Mouse (Mus musculus) erythroblast, embryonic 14.5 days (primary cell): Measurements from ENCODE around the gene Fam102a. TPM values are rescaled to one million over a fixed set of nuclear protein-coding genes. Genes with fewer than 3 reads are reported as not detected.

Experiments
- H3K27me3 ChIP-seq: 2 replicates; pipeline ENCODE4 v1.6.1; 2012; ENCODE audit warnings: inconsistent platforms; ENCODE audit not compliant: control insufficient read depth
- H3K36me3 ChIP-seq: 2 replicates; pipeline ENCODE4 v1.6.1; 2012; ENCODE audit warnings: mild to moderate bottlenecking, inconsistent platforms; ENCODE audit not compliant: control insufficient read depth
- H3K4me1 ChIP-seq: 2 replicates; pipeline ENCODE4 v1.6.1; 2012; ENCODE audit warnings: inconsistent platforms; ENCODE audit not compliant: control insufficient read depth
- H3K4me3 ChIP-seq: replicated peaks from 2 replicates; pipeline ENCODE3; 2012; ENCODE audit warnings: moderate library complexity, mild to moderate bottlenecking, inconsistent platforms
- H3K9me3 ChIP-seq: 2 replicates; pipeline ENCODE4 v1.6.1; 2012; ENCODE audit warnings: low read length, inconsistent platforms, mixed read lengths; ENCODE audit not compliant: control insufficient read depth
- GATA1 ChIP-seq: IDR thresholded peaks from 2 replicates; pipeline ENCODE4 v1.6.1; 2012; ENCODE audit warnings: low read length, inconsistent platforms, mixed read lengths
- TAL1 ChIP-seq: IDR thresholded peaks from 3 replicates; pipeline ENCODE4 v1.6.1; 2012; ENCODE audit warnings: low read length, inconsistent platforms, mixed read lengths
- polyA plus RNA-seq: library from polyadenylated mRNA; stranded (reverse); fragments of >175 nt; gene quantifications from 2 replicates; pipeline ENCODE4 v1.2.3, GENCODE M21; 2012

The Fam102a gene
- polyA plus RNA-seq, 1 experiment, result 0.06 TPM

DNA sequence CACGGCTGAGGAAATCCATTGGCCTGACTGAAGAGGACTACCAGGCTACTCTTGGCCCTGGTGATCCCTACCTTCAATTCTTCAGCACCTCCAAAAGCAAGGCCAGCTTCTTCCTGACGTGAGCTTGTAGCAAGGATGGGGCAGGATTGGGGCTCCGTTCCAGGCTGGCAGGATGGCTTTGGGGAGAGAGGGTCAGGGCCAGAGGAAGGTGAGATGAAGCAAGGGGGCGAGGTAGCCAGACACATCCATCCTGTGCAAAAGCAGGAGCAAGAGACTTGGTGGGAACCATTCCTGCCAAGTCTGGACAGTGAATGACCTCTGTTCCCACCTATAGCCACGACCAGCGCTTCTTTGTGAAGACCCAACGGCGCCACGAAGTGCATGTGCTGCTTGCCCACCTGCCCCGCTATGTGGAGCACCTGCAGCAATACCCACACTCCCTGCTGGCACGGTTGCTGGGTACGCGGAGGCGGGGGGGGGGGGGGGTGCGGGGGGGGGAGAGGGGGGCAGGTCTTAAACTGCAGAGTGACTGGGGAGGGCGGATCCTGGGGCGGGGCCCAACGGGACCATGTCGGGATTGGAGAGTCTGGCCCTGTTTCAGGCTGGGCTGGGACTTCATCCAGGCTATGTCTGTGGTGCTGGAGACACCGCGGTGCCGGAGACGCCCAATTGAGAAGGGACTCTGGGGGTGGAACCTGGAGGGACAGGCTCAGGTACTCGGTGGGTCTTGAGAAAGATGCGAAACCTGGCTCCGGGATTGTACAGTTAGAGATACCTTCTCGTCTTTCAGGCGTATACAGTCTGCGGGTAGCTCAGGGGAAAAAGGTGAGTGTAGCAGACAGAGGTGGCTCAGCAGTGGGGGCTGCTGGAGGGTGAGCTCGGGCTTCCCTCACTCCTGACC, 43.3 kb downstream of the Fam102a start:
- Histone ChIP-seq H3K27me3 (peaks cover 50% of the 10 kb centered on the region), H3K36me3 (peaks cover 4% of the 10 kb centered on the region), H3K9me3 (no peaks in the 10 kb centered on the region), H3K4me3 (no peak overlapping the region), H3K4me1 (peaks cover 25% of the 10 kb centered on the region)
- no peak for TF ChIP-seq TAL1
- no peak for TF ChIP-seq GATA1

DNA sequence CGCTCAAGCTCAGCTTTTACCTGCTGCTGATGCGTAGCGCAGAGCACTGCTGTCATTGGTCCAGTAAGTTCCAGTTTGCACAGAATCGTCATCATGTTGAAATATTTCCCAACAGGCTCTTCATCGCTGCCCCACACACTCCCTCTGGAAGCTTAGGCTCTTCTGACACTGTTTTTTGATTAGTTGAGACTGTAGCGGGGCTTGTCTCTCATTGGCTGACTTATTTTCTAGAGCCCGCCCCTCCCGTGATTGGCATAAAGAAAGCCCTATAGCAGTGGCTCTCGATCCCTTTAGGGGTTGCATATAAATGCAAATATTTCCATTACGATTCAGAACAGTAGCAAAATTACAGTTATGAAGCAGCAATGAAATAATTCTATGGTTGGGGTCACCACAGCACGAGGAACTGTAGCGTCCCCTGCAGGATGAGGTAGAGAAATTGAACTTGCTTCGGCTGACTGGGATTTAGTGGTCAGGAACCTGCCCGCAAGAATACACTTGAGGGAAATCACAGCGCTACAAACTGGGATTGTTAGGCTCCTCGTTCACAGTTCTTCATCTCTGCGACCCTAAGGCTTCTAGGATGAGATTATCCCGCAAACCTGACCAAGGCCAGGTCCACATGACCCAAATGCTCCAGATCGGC, 46.4 kb downstream of the Fam102a start:
- peak overlapping the region; percentile 29 for H3K4me3 ChIP-seq

DNA sequence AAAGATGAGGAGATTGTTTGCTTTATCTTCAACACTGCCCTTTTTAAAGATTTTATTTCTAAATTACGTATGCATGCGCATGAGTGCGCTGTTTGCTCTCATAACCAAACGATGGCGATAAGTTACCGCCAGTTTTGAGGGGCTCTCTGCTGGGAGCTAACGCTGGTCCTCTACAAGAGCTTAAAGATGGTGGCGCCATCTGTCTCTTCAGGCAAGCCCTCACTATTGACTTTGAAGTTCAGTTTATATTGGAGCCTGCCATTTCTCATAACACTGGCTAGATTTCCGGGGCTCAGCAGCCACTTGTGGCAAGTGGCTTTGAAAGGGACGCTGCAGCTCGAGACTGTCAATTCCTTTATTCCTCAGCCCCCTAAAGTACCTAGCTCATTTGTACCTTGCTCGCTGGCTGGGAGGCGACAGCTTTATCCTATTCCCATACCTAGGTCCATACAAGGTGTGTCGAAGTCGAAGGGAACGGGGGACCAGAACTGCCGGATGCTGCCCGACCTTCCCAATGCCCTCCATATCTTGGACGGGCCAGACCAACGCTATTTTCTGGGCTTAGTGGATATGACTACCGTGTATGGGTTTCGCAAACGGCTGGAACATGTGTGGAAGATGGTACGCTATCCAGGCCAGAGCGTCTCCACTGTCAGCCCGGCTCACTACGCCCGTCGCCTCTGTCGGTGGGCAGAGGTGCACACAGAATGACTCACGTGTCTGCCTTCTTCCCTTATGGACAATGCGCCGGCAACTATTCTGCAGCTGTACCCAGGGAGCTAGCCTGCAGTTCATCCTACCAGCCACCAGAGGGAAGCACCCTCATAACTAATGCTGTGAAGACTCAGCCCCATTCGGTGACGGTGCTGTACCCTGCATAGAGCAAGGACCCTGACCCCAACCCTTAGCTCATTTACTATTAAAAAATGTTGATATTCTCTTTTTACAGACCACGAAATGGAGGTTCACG, 48.0 kb downstream of the Fam102a start:
- H3K4me3 ChIP-seq, result peak overlapping the region; percentile 50
- no peak for TF ChIP-seq GATA1
- no peak for TF ChIP-seq TAL1
- H3K27me3 ChIP-seq, result peaks cover 34% of the 10 kb centered on the region
- no peaks in the 10 kb centered on the region for H3K9me3 ChIP-seq
- no peaks in the 10 kb centered on the region for H3K36me3 ChIP-seq
- H3K4me1 ChIP-seq, result peaks cover 45% of the 10 kb centered on the region

More for the DNA sequence above, 46.4 kb downstream of the Fam102a start:
- TF ChIP-seq GATA1 (no peak), TAL1 (no peak)
- peaks cover 40% of the 10 kb centered on the region for H3K27me3 ChIP-seq
- H3K36me3 ChIP-seq, result no peaks in the 10 kb centered on the region
- H3K9me3 ChIP-seq, result no peaks in the 10 kb centered on the region
- H3K4me1 ChIP-seq, result peaks cover 30% of the 10 kb centered on the region

DNA sequence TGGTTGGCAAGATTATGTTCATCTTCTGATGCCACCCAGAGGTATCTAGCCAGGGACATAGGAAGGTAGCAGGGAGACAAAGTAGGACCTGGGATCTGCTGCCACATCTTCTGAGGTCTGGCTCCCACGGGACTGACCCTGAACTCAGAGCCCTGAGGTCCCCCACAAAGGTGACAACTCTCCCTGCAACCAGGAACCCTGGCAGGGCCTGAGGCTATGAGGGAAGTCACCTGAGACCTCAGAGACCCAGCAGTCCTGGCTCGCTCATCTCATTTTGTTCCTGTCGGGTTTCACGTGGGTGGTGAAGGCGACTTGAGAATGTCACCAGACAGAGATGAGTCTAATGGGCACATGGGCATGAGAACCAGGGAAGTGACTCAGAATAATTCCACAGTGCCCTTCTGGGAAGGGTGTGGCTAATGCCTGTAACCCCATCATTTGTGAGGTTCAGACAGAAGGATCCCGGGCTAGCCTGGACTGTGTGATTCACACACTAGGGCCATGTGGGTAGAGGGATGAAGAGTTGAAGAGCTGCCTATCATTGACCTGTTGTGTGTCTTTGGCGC, 50.1 kb downstream of the Fam102a start:
- Histone ChIP-seq H3K36me3 (no peaks in the 10 kb centered on the region; the same call in 1 of the 2 replicates), H3K4me1 (peaks cover 56% of the 10 kb centered on the region), H3K27me3 (peaks cover 14% of the 10 kb centered on the region)

DNA sequence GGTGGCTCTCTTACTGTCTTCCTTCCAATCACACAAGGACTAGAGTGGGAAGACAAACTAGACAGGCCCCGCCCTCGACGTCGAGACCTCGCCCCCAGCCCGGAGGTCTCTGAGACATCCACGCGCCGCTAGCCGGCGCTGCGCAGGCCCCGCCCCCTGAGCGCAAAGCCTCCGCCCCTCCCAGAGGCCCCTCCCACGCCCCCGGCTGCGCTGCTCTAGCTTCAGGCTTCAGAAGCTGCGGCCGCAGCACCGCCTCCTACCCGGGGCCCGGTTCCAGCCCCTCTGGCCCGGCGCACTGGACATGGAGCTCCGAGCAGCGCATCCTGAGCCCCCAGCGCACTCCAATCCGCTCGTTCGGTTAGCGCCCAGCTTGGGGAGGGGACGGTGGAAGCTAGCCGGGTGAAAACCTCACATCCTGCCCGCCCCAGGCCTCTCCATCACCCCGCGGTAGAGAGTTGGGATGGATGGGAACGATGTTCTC, 51.8 kb downstream of the Fam102a start, which contains the start of gene St6galnac4:
Gene St6galnac4, plus strand, starts transcription at position 225 of the 481 bp plus-strand sequence.
- peaks cover 49% of the 10 kb centered on the region for H3K4me1 ChIP-seq

More for the DNA sequence above, 50.1 kb downstream of the Fam102a start:
- no peak overlapping the region for H3K4me3 ChIP-seq
- TF ChIP-seq GATA1 (no peak), TAL1 (no peak)
- no peaks in the 10 kb centered on the region for H3K9me3 ChIP-seq

DNA sequence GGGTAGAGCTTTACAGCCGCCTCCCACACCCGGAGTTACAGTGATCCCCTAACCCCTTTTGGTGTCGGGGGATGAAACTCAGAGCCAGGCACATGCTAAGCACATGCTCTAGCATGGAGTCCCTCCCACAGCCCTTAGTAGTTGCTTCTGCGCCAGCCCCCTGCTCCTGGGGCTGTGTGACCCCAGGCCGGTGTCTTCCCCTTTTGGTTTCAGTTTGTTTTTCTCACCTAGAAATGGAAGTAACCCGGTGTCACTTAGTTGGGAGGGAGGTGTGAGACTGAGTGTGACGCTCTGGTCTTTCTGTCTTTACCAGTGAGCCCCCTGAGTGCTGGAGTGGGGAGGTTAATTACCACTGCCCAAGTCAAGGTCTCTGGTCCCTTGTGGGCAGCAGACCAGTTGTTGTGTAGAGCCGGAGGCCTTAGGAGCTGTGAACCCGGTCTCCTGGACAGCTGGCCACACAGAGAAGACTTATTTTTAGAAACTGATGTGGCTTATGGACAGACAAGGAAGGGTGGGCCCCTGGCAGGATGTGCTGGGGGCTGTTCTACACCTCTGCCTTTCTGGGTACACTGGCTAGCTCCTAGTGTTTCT, 52.7 kb downstream of the Fam102a start:
- H3K9me3 ChIP-seq, result no peaks in the 10 kb centered on the region
- H3K4me3 ChIP-seq, result peak overlapping the region; percentile 62
- H3K36me3 ChIP-seq, result no peaks in the 10 kb centered on the region; the same call in 1 of the 2 replicates
- peaks cover 48% of the 10 kb centered on the region for H3K4me1 ChIP-seq
- TF ChIP-seq TAL1 (no peak), GATA1 (no peak)
- H3K27me3 ChIP-seq, result peaks cover 6% of the 10 kb centered on the region

More for the DNA sequence above, 51.8 kb downstream of the Fam102a start, which contains the start of gene St6galnac4:
- H3K9me3 ChIP-seq, result no peaks in the 10 kb centered on the region
- H3K36me3 ChIP-seq, result no peaks in the 10 kb centered on the region; the same call in 1 of the 2 replicates
- H3K4me3 ChIP-seq, result peak within 1 kb of the TSS; percentile 62
- peaks cover 7% of the 10 kb centered on the region for H3K27me3 ChIP-seq
- TF ChIP-seq GATA1, result no peak

DNA sequence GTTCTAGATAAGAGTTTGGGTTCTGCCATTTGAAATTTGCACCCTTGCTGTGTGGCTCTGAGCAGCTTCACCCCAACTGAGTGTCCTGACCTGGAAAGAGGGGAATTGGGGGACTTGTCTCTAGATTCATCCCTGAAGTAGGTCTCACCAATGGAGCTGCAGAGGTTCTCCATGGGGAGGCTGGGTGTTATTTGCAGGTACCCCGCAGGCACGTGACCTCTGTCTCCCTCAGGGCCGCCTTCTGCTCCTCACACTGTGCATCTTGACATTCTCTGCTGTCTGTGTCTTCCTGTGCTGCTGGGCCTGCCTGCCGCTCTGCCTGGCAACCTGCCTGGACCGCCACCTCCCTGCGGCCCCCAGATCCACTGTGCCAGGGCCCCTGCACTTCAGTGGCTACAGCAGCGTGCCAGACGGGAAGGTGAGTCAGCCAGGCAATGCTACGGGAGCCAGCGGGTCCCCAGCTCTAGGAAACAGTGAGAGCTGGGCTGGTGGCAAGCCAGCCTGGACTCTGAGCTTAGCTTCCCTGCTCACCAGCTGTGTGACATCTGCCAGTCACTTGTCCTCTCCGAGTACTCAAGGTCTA, 54.2 kb downstream of the Fam102a start:
- TF ChIP-seq GATA1 (no peak), TAL1 (no peak)
- peaks cover 34% of the 10 kb centered on the region for H3K4me1 ChIP-seq
- no peaks in the 10 kb centered on the region for H3K27me3 ChIP-seq
- no peaks in the 10 kb centered on the region for H3K9me3 ChIP-seq
- H3K36me3 ChIP-seq, result peaks cover 5% of the 10 kb centered on the region
- H3K4me3 ChIP-seq, result no peak overlapping the region
